Mouse (Mus musculus): ENCODE results near the gene Ugp2.

DNA sequence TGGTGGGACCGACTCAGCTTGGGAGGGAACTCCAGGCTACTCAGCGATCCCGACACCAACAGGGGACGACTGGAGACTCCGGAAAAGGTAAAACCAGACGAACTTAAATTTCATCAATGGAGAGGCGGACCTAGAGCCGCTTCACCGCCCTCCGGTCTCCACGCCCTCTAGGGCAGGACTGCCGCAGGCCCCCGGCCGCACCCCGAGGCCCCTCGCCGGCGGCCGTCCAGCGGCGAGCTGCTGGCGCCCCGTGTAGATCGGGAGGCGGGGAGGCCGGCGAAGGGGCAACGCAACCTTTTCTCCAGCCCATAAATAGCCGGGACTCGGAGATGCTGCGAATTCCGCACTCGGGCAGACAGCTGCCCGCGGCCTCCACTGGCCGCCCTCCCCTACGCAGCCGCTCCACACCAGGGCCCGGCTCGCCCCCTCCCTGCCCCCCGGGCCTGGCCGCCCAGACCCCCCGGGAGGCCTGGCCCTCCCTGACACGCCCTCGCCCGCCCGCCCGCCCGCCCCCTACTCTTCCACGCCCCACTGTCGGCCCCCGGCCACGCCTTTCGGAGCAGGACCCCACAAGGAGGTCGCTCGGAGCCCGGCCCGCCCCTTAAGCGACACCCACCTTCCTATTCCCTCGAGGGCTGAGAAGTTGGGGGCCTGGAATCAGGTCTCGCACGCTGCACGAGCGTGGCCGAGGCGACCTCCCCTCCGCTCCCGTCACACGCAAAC is 441 bp downstream of the Ugp2 start:
- TF ChIP-seq CTCF (IDR thresholded peaks at IDR 0.05; ENCODE audit: borderline replicate concordance, control insufficient read depth, extremely low read depth, insufficient read depth, low read length, poor library complexity) (no peak), POLR2A (IDR thresholded peaks at IDR 0.05; ENCODE audit: control insufficient read depth, extremely low read depth, insufficient read depth, low read length, poor library complexity) (no peak)

All from thymus, adult 2 months (tissue).